Mouse (Mus musculus) cortical plate, adult 2 months (tissue): Measurements from ENCODE around the gene Wnt1.

ENCODE experiments used
- CTCF ChIP-seq: fragments of 200-500 bp; IDR thresholded peaks from 2 replicates; pipeline ENCODE4 v1.5.1; 2011; ENCODE audit warnings: mild to moderate bottlenecking, control low read depth, low read length; ENCODE audit not compliant: insufficient read depth; ENCODE audit errors: extremely low read depth
- POLR2A ChIP-seq: fragments of 200-500 bp; IDR thresholded peaks from 2 replicates; pipeline ENCODE4 v1.6.1; 2011; ENCODE audit warnings: mild to moderate bottlenecking, low read length, control low read depth; ENCODE audit not compliant: insufficient read depth; ENCODE audit errors: extremely low read depth

DNA sequence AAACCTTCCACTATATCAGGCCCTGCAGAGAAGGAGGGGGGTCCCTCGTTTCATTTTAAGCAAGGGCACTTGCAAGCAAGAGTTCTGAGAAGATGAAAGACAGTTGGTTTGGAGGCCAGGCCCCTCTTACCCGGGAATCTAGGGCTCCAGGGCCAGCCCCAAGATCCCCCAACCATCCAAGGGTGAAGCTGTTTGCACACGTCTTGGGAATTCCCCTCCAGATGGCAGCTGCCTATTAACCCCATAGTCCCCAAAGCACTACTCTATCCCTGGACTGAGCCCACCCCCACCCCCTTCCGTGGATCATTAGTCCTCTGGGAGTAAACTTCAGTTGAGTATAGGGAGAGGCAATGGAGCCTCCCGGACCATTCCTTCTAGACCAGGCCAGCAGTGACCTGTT is 14.1 kb upstream of the Wnt1 start:
- TF ChIP-seq CTCF (no peak), POLR2A (no peak)
